Mouse (Mus musculus) kidney, embryonic 15.5 days (tissue): ENCODE results near the gene Phyhipl. TPM values are rescaled to one million over a fixed set of nuclear protein-coding genes. Genes with fewer than 3 reads are reported as not detected.
A peak's percentile ranks its signal among the peaks of the same experiment; 100 is the strongest.

ENCODE experiments used
- ATAC-seq: fragments of 200-750 bp; cut with Nextera tagmentation; replicated peaks from 2 replicates; pipeline ENCODE4 v1.8.0; 2017; ENCODE audit warnings: moderate TSS enrichment; ENCODE audit not compliant: low FRiP score
- H3K27ac ChIP-seq: fragments of 300-500 bp; sonication (generic); 2 replicates; pipeline ENCODE4 v1.5.1; 2015; ENCODE audit warnings: mild to moderate bottlenecking, inconsistent platforms
- H3K27me3 ChIP-seq: fragments of 300-500 bp; sonication (generic); 2 replicates; pipeline ENCODE4 v1.6.1; 2015; ENCODE audit warnings: inconsistent platforms
- H3K36me3 ChIP-seq: fragments of 300-500 bp; sonication (generic); 2 replicates; pipeline ENCODE4 v1.6.1; 2015; ENCODE audit warnings: inconsistent platforms
- H3K4me1 ChIP-seq: fragments of 300-500 bp; sonication (generic); 2 replicates; pipeline ENCODE4 v1.6.1; 2015; ENCODE audit warnings: inconsistent platforms
- H3K4me2 ChIP-seq: fragments of 300-500 bp; sonication (generic); 2 replicates; pipeline ENCODE4 v1.6.1; 2015; ENCODE audit warnings: moderate library complexity, mild to moderate bottlenecking, inconsistent platforms
- H3K4me3 ChIP-seq: fragments of 300-500 bp; sonication (generic); replicated peaks from 2 replicates; pipeline ENCODE4 v1.5.1; 2015; ENCODE audit warnings: mild to moderate bottlenecking, inconsistent platforms
- H3K9ac ChIP-seq: fragments of 300-500 bp; sonication (generic); 2 replicates; pipeline ENCODE4 v1.6.1; 2015; ENCODE audit warnings: mild to moderate bottlenecking, inconsistent platforms
- H3K9me3 ChIP-seq: fragments of 300-500 bp; sonication (generic); replicated peaks from 2 replicates; pipeline ENCODE4 v1.6.1; 2016; ENCODE audit warnings: inconsistent platforms
- WGBS: fragments of 180-500 bp; shearing (Covaris S2); methylation state at CpG from one replicate; pipeline ENCODE4 v1.1.7; 2015; ENCODE audit warnings: mixed read lengths; 5-methylcytosine and 5-hydroxymethylcytosine counted together
- polyA plus RNA-seq: library from polyadenylated mRNA; unstranded; fragments of >200 nt; fragmentation: Nextera tagmentation; extraction: Ambion mirVana; gene quantifications from 2 replicates; pipeline ENCODE4 v1.2.1, GENCODE M21; 2015

The Phyhipl gene
- polyA plus RNA-seq, 1 experiment from 2014 or later: 19.0 TPM

DNA sequence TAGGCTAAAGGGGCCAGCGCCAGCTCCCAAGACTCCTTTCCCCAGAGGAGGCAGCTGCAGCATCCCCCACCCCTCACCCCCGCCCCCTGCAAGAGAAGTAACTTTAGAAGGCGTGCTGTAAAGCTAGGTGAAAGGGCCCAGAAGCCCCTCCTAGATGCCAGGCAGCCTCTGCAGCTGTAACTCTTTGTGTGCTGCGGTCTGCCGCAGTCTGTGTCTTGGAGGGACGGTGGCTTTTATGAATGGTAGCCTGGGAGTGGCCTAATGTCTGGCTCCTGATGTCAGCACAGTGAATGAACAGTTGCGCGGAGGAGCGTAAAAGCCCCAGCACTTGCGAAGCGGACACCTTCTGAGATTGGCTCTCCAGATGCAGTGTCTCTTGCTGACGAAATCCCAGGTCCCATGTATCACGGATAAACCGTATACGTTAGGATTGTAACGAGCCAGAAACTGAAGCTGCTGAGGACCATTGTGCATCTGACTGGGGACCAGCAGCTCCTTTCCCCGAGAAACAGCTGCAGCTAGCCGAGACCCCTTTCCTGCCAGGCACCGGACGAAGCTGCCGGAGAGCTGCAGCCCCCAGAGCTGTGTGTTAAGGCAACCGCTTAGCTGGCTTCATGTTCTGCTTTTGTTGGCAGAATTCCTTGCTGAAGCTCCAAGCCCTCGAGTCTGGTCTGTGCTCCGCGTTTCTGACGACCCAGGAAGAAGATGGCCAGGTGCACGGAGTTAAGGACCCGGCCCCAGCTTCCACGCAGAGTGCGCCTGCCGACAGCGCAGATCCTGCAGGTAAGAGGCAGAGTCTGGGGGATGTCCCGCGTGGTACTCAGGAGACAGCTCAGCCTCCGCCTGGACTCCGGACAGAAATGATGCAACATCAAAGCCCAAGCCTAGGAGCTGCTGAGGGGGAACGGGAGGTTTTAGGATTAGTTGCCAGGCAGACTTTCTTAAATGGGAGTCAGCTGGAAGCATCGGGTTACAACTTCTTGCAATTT, 135.3 kb downstream of the Phyhipl start:
- H3K27ac ChIP-seq: peak overlapping the region; percentile 70
- WGBS: 2% methylated on average over 38 of the region's 38 CpGs
- H3K4me1 ChIP-seq: peaks cover 23% of the 10 kb centered on the region
- H3K36me3 ChIP-seq: no peaks in the 10 kb centered on the region
- peak overlapping the region; percentile 52 for H3K4me3 ChIP-seq
- H3K9ac ChIP-seq: peak overlapping the region; percentile 29; the same call in 1 of the 2 replicates
- ATAC-seq: peak; percentile 76
- no peaks in the 10 kb centered on the region for H3K27me3 ChIP-seq
- no peaks in the 10 kb centered on the region for H3K9me3 ChIP-seq
- peak overlapping the region; percentile 94 for H3K4me2 ChIP-seq

GRCm38 (mm10) chr10:70519640-70520099, 136.1 kb downstream of the Phyhipl start:
- Histone ChIP-seq H3K27ac (peak overlapping the region; percentile 70; the same call in 1 of the 2 replicates), H3K27me3 (no peaks in the 10 kb centered on the region), H3K4me1 (peaks cover 23% of the 10 kb centered on the region), H3K9me3 (no peaks in the 10 kb centered on the region), H3K36me3 (no peaks in the 10 kb centered on the region), H3K4me2 (peak overlapping the region; percentile 94), H3K4me3 (peak overlapping the region; percentile 52), H3K9ac (no peak overlapping the region)
- ATAC-seq: peak; percentile 52
- WGBS: 8% methylated on average over 14 of the region's 14 CpGs

- Histone ChIP-seq H3K4me1 (peaks cover 22% of the 10 kb centered on the region), H3K36me3 (no peaks in the 10 kb centered on the region), H3K4me2 (no peak overlapping the region), H3K9ac (no peak overlapping the region), H3K4me3 (no peak overlapping the region), H3K9me3 (no peaks in the 10 kb centered on the region), H3K27me3 (no peaks in the 10 kb centered on the region), H3K27ac (no peak overlapping the region)
- no peak for ATAC-seq
- WGBS: 88% methylated on average over 8 of the region's 8 CpGs
Measured at GRCm38 (mm10) chr10:70516661-70517060, 139.1 kb downstream of the Phyhipl start.

DNA sequence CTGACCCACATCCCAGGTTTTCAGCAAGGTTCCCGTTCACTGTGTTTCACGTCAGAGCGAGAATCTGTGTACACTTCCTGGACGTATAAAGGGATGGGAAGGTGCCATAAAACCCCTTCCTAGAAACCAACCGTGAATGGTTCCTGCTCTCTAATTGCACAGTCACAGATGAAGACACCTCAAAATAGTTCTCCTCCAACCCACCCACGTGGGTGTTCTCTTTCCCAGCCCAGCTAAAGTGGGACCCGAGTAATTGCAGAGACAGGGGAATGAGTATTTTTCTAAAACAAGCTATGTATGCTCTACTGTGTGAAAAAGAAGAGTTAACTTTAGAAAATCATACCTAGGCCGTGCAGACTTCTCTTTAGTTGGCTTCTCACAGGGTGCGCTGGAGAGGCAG, 140.9 kb downstream of the Phyhipl start:
- 67% methylated on average over 9 of the region's 9 CpGs for WGBS
- no peak overlapping the region for H3K4me3 ChIP-seq
- H3K9ac ChIP-seq: no peak overlapping the region
- no peak for ATAC-seq
- peaks cover 6% of the 10 kb centered on the region for H3K4me1 ChIP-seq
- H3K27me3 ChIP-seq: no peaks in the 10 kb centered on the region
- H3K36me3 ChIP-seq: no peaks in the 10 kb centered on the region
- no peaks in the 10 kb centered on the region for H3K9me3 ChIP-seq
- H3K27ac ChIP-seq: no peak overlapping the region
- H3K4me2 ChIP-seq: no peak overlapping the region

GRCm38 (mm10) chr10:70507880-70508279, 147.9 kb downstream of the Phyhipl start:
- Histone ChIP-seq H3K4me1 (peaks cover 12% of the 10 kb centered on the region), H3K36me3 (no peaks in the 10 kb centered on the region), H3K4me3 (no peak overlapping the region), H3K27me3 (no peaks in the 10 kb centered on the region), H3K4me2 (no peak overlapping the region), H3K9me3 (0 out of 2 replicates have a peak, but pooled peaks cover 4% of the 10 kb centered on the region), H3K9ac (no peak overlapping the region), H3K27ac (no peak overlapping the region)
- WGBS: 94% methylated on average over 3 of the region's 3 CpGs
- ATAC-seq: no peak

Other genes starting within 250 kb of the Phyhipl start
- 6.2 and 6.9 TPM in 2 replicates for gene Fam13c, start 215.5 kb downstream of the Phyhipl start, polyA plus RNA-seq